ENCODE assay signal across 8 mouse cellular contexts in the genomic region with DNA sequence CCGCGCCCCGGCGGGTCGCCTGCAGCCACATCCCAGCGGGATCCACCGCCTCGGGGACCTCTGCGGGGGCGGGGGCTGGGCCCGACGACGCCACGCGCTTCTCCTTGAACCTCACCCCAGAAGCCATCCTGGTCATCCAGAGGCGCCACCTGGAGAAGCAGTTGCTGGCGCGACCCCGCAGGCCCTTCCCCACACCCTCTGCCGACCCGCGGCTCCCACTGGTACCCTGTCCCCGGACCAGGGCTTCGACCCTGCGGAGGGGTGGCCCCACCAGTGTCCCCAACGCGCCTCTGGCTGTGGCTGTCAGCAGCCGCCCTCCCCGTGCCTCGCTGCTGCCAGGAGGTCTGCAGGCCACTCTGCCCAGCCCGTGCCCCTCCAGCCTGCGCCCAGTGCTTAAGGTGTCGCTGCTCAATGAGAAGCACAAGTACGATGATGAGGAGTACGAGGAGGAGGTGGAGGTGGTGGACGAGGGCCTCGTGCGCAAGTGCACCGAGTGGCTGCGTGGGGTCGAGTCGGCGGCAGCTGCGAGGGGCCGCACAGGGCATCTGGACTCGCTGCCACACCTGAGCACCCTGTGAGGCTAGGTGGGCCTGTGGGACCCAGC. TPM values are rescaled to one million over a fixed set of nuclear protein-coding genes. Genes with fewer than 3 reads are reported as not detected.
A peak's percentile ranks its signal among the peaks of the same experiment; 100 is the strongest.
DNase-seq lines count a peak whose midpoint lies in the region; ATAC-seq and TF ChIP-seq lines count a peak whose summit lies in the region.

No protein-coding gene starts in this region.

- H3K4me3 ChIP-seq in cerebellum, adult 2 months (replicated peaks; ENCODE audit: insufficient read depth, low read depth, low read length), result peak overlapping the region; percentile 67
- H3K4me3 ChIP-seq in lung, embryonic 14.5 days (ENCODE audit: low read depth, low read length), result peak overlapping the region; percentile 52
- peak overlapping the region; percentile 68 for H3K4me3 ChIP-seq in hindbrain, embryonic 13.5 days
- peak overlapping the region; percentile 82 for H3K4me3 ChIP-seq in midbrain, embryonic 15.5 days

- no peaks in the 10 kb centered on the region for H3K36me3 ChIP-seq in lung, embryonic 14.5 days (ENCODE audit: insufficient read depth)
- H3K36me3 ChIP-seq in hindbrain, embryonic 13.5 days, result no peaks in the 10 kb centered on the region
- H3K36me3 ChIP-seq in midbrain, embryonic 15.5 days (replicated peaks), result no peaks in the 10 kb centered on the region

- 0 out of 2 replicates have a peak, but pooled peaks cover 3% of the 10 kb centered on the region for H3K4me1 ChIP-seq in cerebellum, adult 2 months (ENCODE audit: control insufficient read depth, insufficient read depth, low read length)
- 0 out of 2 replicates have a peak, but pooled peaks cover 4% of the 10 kb centered on the region for H3K4me1 ChIP-seq in lung, embryonic 14.5 days (ENCODE audit: insufficient read depth)
- peaks cover 41% of the 10 kb centered on the region for H3K4me1 ChIP-seq in hindbrain, embryonic 13.5 days (replicated peaks)
- H3K4me1 ChIP-seq in midbrain, embryonic 15.5 days, result peaks cover 43% of the 10 kb centered on the region

- ATAC-seq in cerebellum, adult (ENCODE audit: insufficient number of reproducible peaks, low FRiP score, low TSS enrichment), result no peak
- ATAC-seq in lung, embryonic 14.5 days (ENCODE audit: insufficient read depth), result peak; percentile 26; the same call in 1 of the 2 replicates
- peak; percentile 34 for ATAC-seq in hindbrain, embryonic 13.5 days (ENCODE audit: low FRiP score)
- peak; percentile 35 for ATAC-seq in midbrain, embryonic 15.5 days (replicated peaks)

- H3K9me3 ChIP-seq in lung, embryonic 14.5 days (ENCODE audit: low read depth, low read length), result no peaks in the 10 kb centered on the region
- no peaks in the 10 kb centered on the region for H3K9me3 ChIP-seq in hindbrain, embryonic 13.5 days
- no peaks in the 10 kb centered on the region for H3K9me3 ChIP-seq in midbrain, embryonic 15.5 days

- WGBS in cerebellum, adult 2 months, result 13% methylated on average over 46 of the region's 46 CpGs
- 10% methylated on average over 43 of the region's 46 CpGs for WGBS in lung, embryonic 14.5 days
- WGBS in hindbrain, embryonic 13.5 days, result 9% methylated on average over 45 of the region's 46 CpGs
- 8% methylated on average over 44 of the region's 46 CpGs for WGBS in midbrain, embryonic 15.5 days

- TF ChIP-seq POLR2A in cerebellum, adult 2 months (IDR thresholded peaks at IDR 0.05; ENCODE audit: borderline replicate concordance, insufficient read depth, low read length), result no peak

- no peak for TF ChIP-seq CTCF in cerebellum, adult 2 months (IDR thresholded peaks at IDR 0.05; ENCODE audit: borderline replicate concordance, insufficient read depth, low read depth, low read length)
- no peak for TF ChIP-seq CTCF in lung, embryonic 14.5 days (IDR thresholded peaks at IDR 0.05; ENCODE audit: low read depth)

- peak overlapping the region; percentile 3; the same call in 1 of the 2 replicates for H3K27ac ChIP-seq in cerebellum, adult 2 months (ENCODE audit: insufficient read depth, low read length)
- H3K27ac ChIP-seq in lung, embryonic 14.5 days (ENCODE audit: low read depth), result no peak overlapping the region
- peak overlapping the region; percentile 92 for H3K27ac ChIP-seq in hindbrain, embryonic 13.5 days
- peak overlapping the region; percentile 93 for H3K27ac ChIP-seq in midbrain, embryonic 15.5 days

- H3K27me3 ChIP-seq in cerebellum, adult 2 months (ENCODE audit: control insufficient read depth, insufficient read depth, low read length), result no peaks in the 10 kb centered on the region
- H3K27me3 ChIP-seq in lung, embryonic 14.5 days (ENCODE audit: insufficient read depth, low read length), result peaks cover 43% of the 10 kb centered on the region
- peaks cover 27% of the 10 kb centered on the region for H3K27me3 ChIP-seq in hindbrain, embryonic 13.5 days
- no peaks in the 10 kb centered on the region for H3K27me3 ChIP-seq in midbrain, embryonic 15.5 days (replicated peaks)

- H3K4me2 ChIP-seq in lung, embryonic 14.5 days, result peak overlapping the region; percentile 99
- peak overlapping the region; percentile 97 for H3K4me2 ChIP-seq in hindbrain, embryonic 13.5 days
- H3K4me2 ChIP-seq in midbrain, embryonic 15.5 days, result peak overlapping the region; percentile 92

- intact Hi-C loops in left cerebral cortex, postnatal 25 days (cut with DNase I), result no loop called here

- DNase-seq in cerebellum, adult 2 months, result peak; percentile 14 to 48
- no peak for DNase-seq in lung, embryonic 14.5 days
- DNase-seq in lung, postnatal 36 days, result no peak
- DNase-seq in urinary bladder, adult 2 months (ENCODE audit: low spot score), result no peak
- DNase-seq in left cerebral cortex, postnatal 25 days (ENCODE audit: low spot score in 2 of 2), result no peak

- H3K9ac ChIP-seq in lung, embryonic 14.5 days, result peak overlapping the region; percentile 48
- H3K9ac ChIP-seq in hindbrain, embryonic 13.5 days, result peak overlapping the region; percentile 97
- peak overlapping the region; percentile 98 for H3K9ac ChIP-seq in midbrain, embryonic 15.5 days

RNA-seq across cellular contexts. Expression of gene Prr18, which starts 4.2 kb away (rescaled TPM):
- 57.9 and 78.1 TPM in 2 replicates for polyA plus RNA-seq in cerebellum, adult 2 months (2012; rRNA removed)
- polyA plus RNA-seq in lung, embryonic 14.5 days (2014; fragmentation: Nextera tagmentation; extraction: Ambion mirVana), result 2.1 and 2.3 TPM in 2 replicates
- 9.6 TPM in 2 replicates for polyA plus RNA-seq in hindbrain, embryonic 13.5 days (2015; fragmentation: Nextera tagmentation; extraction: Ambion mirVana)
- 19.1 and 19.9 TPM in 2 replicates for polyA plus RNA-seq in midbrain, embryonic 15.5 days (2015; fragmentation: Nextera tagmentation; extraction: Ambion mirVana)
- 0.12 and 0.18 TPM in 2 replicates for polyA plus RNA-seq in urinary bladder, adult 2 months (2012; rRNA removed)
- 10 to 100 TPM; 12.2 to 15.7 TPM for total RNA-seq in left cerebral cortex, postnatal 25 days (2021)

RNA-seq across cellular contexts. Expression of gene T2, which starts 14.3 kb away (rescaled TPM):
- polyA plus RNA-seq in cerebellum, adult 2 months (2012; rRNA removed), result 0.80 and 1.0 TPM in 2 replicates
- 0.20 and 0.35 TPM in 2 replicates for polyA plus RNA-seq in lung, embryonic 14.5 days (2014; fragmentation: Nextera tagmentation; extraction: Ambion mirVana)
- polyA plus RNA-seq in hindbrain, embryonic 13.5 days (2015; fragmentation: Nextera tagmentation; extraction: Ambion mirVana), result 0.38 and 0.62 TPM in 2 replicates
- 0.64 and 0.97 TPM in 2 replicates for polyA plus RNA-seq in midbrain, embryonic 15.5 days (2015; fragmentation: Nextera tagmentation; extraction: Ambion mirVana)
- 0.14 and 0.25 TPM in 2 replicates for polyA plus RNA-seq in urinary bladder, adult 2 months (2012; rRNA removed)
- total RNA-seq in left cerebral cortex, postnatal 25 days (2021), result under 1 TPM; 0.41 to 0.55 TPM

RNA-seq across cellular contexts. Expression of gene Sft2d1, which starts 30.6 kb away (rescaled TPM):
- 116 and 118 TPM in 2 replicates for polyA plus RNA-seq in cerebellum, adult 2 months (2012; rRNA removed)
- polyA plus RNA-seq in lung, embryonic 14.5 days (2014; fragmentation: Nextera tagmentation; extraction: Ambion mirVana), result 61.0 and 67.4 TPM in 2 replicates
- 151 and 154 TPM in 2 replicates for polyA plus RNA-seq in hindbrain, embryonic 13.5 days (2015; fragmentation: Nextera tagmentation; extraction: Ambion mirVana)
- 191 and 200 TPM in 2 replicates for polyA plus RNA-seq in midbrain, embryonic 15.5 days (2015; fragmentation: Nextera tagmentation; extraction: Ambion mirVana)
- 88.8 and 142 TPM in 2 replicates for polyA plus RNA-seq in urinary bladder, adult 2 months (2012; rRNA removed)
- 10 to 100 TPM; 57.1 to 64.1 TPM for total RNA-seq in left cerebral cortex, postnatal 25 days (2021)

RNA-seq across cellular contexts. Expression of gene Mpc1, which starts 58.8 kb away (rescaled TPM):
- 524 and 528 TPM in 2 replicates for polyA plus RNA-seq in cerebellum, adult 2 months (2012; rRNA removed)
- polyA plus RNA-seq in lung, embryonic 14.5 days (2014; fragmentation: Nextera tagmentation; extraction: Ambion mirVana), result 154 and 160 TPM in 2 replicates
- 241 and 254 TPM in 2 replicates for polyA plus RNA-seq in hindbrain, embryonic 13.5 days (2015; fragmentation: Nextera tagmentation; extraction: Ambion mirVana)
- polyA plus RNA-seq in midbrain, embryonic 15.5 days (2015; fragmentation: Nextera tagmentation; extraction: Ambion mirVana), result 263 and 274 TPM in 2 replicates
- 233 and 289 TPM in 2 replicates for polyA plus RNA-seq in urinary bladder, adult 2 months (2012; rRNA removed)
- total RNA-seq in left cerebral cortex, postnatal 25 days (2021), result 100 to 1,000 TPM; 183 to 190 TPM

Comparison
In these comparisons a context has a peak if more than half of its experiments do, and no peak if none do; other contexts are left out.
1. DNase-seq: peak in cerebellum, adult 2 months (2 of 2); none in lung, embryonic 14.5 days (single experiment), lung, postnatal 36 days (single experiment), urinary bladder, adult 2 months (single experiment) and left cerebral cortex, postnatal 25 days (0 of 2).
2. H3K9ac ChIP-seq: peak in every context shown above with its lines; median percentile 98 in midbrain, embryonic 15.5 days; 97 in hindbrain, embryonic 13.5 days; 48 in lung, embryonic 14.5 days.
3. Peak in every context shown above with its lines, with median percentiles within 50 percentile points of each other: H3K4me3 ChIP-seq and H3K4me2 ChIP-seq.